Mouse (Mus musculus) T-helper 1 cell (primary cell): Measurements from ENCODE around the gene Spns1.

ENCODE experiments used
- in situ Hi-C: fragments of 300-600 bp; cut with MboI, MseI; formaldehyde crosslinking; loops from one replicate; pipeline ENCODE4 v1.15.1; 2025; ENCODE audit warnings: high pct_unique_total_duplicates

The Spns1 gene

GRCm38 (mm10) chr7:126369393-126369792 lies 7.9 kb downstream of the Spns1 start, which contains the start of gene Lat:
Gene Lat (minus strand): TSS chr7:126369570.
- in situ Hi-C loops: loop anchor here (5.0 kb wide), 1 partner anchor 37 kb away; no protein-coding TSS in a partner anchor

- in situ Hi-C loops: loop anchor here (5.0 kb wide), 1 partner anchor 36 kb away; no protein-coding TSS in a partner anchor
These were observed 8.9 kb downstream of the Spns1 start for GRCm38 (mm10) chr7:126368367-126368766.

DNA sequence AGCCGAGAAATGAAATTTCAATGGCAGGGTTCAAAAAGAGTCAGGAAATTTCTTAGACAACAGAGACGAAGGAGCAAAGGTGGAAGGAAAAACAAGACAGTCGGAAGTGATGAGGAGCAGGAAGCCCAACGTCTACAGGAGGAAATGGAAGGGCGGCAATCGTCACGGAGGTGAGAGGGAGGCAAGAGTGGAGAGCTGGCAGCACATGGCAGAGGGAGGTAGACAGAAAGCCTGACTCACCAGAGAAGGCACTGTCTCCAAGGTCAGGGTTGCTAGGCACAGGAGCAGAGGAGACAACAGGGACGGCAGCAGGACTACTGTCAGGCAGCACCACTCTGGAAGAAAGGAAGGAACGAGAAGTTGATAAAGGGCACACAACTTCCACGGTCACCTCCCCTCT lies 9.6 kb downstream of the Spns1 start:
- in situ Hi-C loops: loop anchor here (5.0 kb wide), 1 partner anchor 35 kb away; no protein-coding TSS in a partner anchor

- in situ Hi-C loops: no loop called here
These were observed 14.2 kb downstream of the Spns1 start for GRCm38 (mm10) chr7:126363038-126363437.

GRCm38 (mm10) chr7:126359049-126359448 lies 18.2 kb downstream of the Spns1 start:
- in situ Hi-C loops: loop anchor here (10.0 kb wide), 1 partner anchor 754 kb away; the partner anchor contains the start of gene Il21r

DNA sequence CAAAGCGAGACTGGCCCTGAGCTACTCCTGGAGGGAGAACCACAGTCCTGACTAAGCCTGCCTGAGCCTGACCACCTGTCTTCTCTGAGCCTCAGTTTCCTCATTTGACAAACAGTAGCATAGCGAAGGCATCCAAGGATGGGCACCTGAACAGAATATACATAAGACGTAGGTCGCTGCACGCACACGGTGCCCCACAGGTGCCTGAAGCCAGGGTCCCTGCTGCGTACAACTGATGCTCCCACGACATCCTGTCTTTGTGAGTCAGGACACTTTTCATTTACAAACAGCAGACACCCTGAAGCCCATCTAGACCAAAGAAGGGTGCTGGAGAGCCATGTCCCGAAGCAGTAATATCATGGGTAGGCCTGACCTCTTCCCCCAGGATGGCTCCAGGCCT lies 18.8 kb downstream of the Spns1 start:
- in situ Hi-C loops: loop anchor here (10.0 kb wide), 1 partner anchor 754 kb away; the partner anchor contains the start of gene Il21r

DNA sequence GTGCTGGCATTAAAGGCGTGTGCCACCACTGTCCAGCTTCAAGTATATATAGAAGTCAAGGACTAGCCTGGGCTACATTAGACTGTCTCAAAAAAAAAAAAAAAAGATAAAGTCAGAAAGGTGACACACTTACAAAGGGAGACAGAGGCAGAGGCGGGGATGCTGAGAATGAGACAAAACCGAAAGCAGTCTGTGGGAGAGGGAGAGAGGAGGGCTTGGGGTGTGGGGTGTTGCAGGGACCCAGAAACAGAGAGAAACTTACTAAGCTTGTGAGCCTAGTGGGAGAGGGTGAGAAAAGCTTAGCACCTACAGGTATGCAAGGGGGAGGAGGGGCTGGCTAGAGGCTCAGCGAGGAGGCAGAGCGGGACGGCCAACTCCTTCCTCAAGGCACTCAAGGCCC lies 19.4 kb downstream of the Spns1 start:
- in situ Hi-C loops: loop anchor here (10.0 kb wide), 1 partner anchor 753 kb away; the partner anchor contains the start of gene Il21r

DNA sequence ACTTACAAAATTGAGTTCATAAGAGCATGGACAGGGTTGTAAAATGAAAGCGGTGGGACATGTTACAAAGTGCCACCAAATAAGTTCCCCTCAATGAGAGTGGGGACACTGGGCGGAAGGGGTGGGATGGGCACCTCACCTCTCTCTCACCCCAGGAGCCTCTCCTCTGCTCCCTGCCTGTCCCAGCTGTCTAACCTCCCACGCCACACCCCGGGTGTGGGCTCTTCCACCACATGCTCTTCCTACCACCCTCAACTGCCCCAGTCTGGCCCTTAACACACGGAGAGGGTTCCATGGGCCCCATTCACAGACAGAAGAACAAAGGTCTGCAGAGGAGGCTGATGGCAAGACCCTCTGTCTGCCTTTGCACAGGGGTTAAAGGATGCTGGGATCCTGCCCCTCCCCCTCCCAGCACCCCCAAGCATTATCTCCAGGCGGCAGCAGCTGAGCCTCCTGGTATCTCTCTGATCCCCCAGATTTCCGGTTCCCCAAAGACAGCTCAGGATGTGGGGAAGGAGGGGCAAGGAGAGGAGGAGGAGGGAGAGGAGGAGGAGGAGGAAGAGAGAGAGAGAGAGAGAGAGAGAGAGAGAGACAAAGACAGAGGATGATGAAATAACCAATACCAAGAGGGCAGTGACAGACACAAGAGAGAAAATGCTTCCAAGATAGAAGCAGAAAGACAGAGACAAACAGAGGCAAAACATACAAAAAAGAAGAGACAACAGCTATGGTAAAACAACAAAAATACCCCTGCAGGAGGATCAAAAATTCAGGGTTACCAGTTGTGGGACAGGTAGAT lies 20.3 kb downstream of the Spns1 start:
- in situ Hi-C loops: loop anchor here (10.0 kb wide), 1 partner anchor 752 kb away; the partner anchor contains the start of gene Il21r

- in situ Hi-C loops: loop anchor here (10.0 kb wide), 1 partner anchor 751 kb away; the partner anchor contains the start of gene Il21r
These were observed 21.2 kb downstream of the Spns1 start for GRCm38 (mm10) chr7:126355847-126356597.

DNA sequence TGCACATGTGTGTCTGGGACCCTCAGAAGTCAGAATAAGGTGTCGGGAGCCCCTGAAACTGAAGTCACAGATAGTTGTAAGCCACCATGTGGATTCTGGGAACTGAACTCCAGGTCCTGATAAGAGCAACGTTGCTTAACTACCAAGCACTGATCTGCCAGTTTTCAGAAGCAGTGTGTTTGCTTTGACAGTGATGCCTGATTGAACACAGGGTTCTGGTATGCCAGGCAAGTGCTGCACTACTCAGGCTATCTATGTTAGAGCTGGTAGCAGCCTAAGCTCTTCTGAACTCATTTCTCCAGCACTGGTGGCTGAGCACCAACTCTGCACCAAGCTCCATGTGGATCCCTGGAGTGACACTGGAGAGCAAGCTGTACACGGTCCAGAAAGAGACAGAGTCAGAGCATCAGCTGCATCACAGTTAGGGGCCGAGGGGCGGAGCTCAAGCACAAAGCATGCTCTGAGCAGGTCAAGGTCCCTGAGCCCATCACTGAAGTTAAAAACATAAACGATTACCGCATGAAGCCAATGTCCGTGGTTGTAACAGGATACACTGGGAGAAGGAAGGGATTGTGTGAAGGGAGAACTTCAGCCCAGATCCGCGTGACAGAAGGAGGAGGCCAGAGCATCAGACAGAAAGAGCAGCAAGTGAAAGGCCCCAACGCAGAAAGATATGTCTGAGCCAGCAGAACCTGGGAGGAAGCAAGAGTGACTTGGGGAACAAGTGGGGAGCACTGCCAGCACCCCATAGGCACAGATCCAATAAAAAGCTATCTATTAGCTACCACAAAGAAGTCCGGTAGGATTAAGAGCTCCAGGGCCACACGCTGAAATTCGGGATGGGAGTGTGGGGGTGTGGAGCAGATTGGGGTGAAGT lies 22.3 kb downstream of the Spns1 start:
- in situ Hi-C loops: loop anchor here (10.0 kb wide), 1 partner anchor 750 kb away; the partner anchor contains the start of gene Il21r

DNA sequence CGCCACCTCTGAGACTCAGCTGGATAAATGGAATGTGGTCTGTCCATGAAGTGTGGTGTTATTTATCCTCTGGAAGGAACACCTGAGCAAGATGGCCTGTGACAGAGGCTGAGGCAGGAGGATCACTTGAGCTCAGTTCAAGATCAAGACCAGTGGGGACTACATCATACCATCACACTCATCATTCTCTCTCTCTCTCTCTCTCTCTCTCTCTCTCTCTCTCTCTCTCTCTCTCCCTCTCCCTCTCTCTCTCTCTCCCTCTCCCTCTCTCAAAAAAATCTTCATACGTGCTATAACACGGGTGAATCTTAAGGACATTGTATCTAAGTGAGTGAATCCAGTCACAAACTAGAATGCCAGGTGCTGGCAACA lies 23.3 kb downstream of the Spns1 start:
- in situ Hi-C loops: loop anchor here (10.0 kb wide), 1 partner anchor 749 kb away; the partner anchor contains the start of gene Il21r

DNA sequence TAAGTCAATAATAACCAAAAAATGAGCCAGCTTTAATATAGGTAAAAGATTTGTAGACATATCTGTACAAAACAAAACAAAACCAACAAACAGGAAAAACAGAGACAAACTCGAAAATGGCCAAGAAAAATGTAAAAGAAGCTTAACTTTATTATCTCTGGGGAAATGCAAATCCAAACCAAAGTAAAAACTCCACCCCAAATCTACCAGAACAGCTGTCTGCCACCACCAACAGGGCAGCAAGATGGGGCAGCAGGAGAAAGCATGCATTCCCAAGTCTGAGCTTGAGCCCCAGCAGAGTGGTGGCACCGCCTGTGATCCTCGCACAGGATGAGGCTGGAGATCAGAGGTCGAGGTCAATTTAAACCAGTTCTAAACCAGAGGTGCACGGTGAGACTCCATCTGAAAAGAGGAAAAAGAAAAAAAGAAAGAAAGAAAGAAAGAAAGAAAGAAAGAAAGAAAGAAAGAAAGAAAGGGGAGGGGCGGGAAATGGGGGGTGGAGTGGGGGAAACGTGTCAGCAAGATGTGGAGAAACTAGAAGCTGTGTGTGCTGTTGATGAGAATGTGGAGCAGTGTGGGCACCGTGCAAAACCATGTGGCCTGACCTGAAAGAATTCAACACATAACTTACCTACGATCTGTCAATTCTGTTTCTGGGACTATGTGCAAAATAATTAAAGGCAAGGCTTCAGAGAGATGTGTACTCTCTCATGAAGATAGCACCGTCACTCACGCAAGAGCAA lies 23.8 kb downstream of the Spns1 start:
- in situ Hi-C loops: loop anchor here (10.0 kb wide), 1 partner anchor 749 kb away; the partner anchor contains the start of gene Il21r

GRCm38 (mm10) chr7:126351419-126351951 lies 25.8 kb downstream of the Spns1 start:
- in situ Hi-C loops: loop anchor here (10.0 kb wide), 1 partner anchor 747 kb away; the partner anchor contains the start of gene Il21r

GRCm38 (mm10) chr7:126350748-126351418 lies 26.4 kb downstream of the Spns1 start:
- in situ Hi-C loops: loop anchor here (10.0 kb wide), 1 partner anchor 746 kb away; the partner anchor contains the start of gene Il21r

- in situ Hi-C loops: no loop called here
These were observed 29.0 kb downstream of the Spns1 start for GRCm38 (mm10) chr7:126348293-126348692.

DNA sequence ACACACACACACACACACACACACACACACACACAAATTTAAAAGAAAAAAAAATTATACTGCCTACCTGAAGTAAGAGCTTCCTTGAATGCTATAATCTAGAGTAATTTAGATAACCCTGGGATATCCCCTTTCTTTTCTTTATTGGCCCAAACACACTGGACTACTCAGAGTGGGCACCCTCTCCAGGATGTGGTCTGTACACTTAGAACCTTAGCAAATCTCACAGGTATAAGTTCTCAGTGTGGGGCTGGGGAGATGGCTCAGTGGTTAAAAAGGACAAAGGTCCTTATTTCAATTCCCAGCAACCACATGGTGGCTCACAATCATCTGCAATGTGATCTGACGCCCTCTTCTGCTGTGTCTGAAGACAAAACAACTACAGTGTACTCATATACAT lies 30.2 kb downstream of the Spns1 start:
- in situ Hi-C loops: no loop called here

DNA sequence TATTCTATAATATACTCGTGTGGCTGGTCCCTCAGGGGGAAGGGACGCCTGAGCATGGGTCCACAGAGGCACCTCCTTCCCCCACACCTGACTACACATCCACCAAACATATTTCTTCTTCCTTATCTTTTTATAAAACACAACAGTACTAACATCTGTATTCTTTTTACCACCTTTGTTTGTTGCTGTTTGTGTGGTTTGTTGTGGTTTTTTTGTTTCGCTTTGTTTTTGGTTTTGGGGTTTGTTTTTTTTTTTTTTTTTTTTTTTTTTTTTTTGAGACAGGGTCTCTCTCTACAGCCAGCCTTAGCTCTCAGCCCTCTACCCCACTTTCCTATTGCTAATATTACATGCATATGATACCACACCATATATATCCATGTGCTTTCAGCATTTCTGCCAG lies 31.3 kb downstream of the Spns1 start:
- in situ Hi-C loops: no loop called here

DNA sequence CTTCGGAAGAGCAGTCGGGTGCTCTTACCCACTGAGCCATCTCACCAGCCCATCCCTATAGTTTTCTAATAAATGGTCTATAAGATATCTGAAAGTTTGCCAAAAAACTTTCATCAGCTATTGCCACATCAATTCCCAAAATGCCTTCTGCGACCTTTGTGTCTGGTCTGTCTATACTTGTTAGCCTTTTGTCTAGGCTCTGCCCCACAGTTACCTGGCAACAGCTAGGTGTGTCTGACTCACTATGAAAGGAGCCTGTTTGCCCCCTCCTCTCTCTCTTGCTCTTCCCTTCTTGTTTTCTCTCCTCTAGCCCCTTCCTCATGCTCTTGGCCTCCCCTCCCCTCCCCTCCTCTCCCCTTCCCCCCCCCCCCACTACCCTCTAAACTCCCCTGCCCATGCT lies 31.7 kb downstream of the Spns1 start:
- in situ Hi-C loops: no loop called here

GRCm38 (mm10) chr7:126340896-126341295 lies 36.4 kb downstream of the Spns1 start:
- in situ Hi-C loops: no loop called here
